Mouse (Mus musculus): ENCODE data around the gene Rab17.

GRCm38 (mm10) chr1:90969881-90970390, 475 bp upstream of the Rab17 start:
- TF ChIP-seq CTCF (IDR thresholded peaks at IDR 0.05; ENCODE audit: insufficient read depth, low read depth, low read length) (no peak), POLR2A (IDR thresholded peaks at IDR 0.05; ENCODE audit: insufficient read depth, low read depth, low read length) (no peak)
